Mouse (Mus musculus): ENCODE measurements around the gene Mad2l1bp.

DNA sequence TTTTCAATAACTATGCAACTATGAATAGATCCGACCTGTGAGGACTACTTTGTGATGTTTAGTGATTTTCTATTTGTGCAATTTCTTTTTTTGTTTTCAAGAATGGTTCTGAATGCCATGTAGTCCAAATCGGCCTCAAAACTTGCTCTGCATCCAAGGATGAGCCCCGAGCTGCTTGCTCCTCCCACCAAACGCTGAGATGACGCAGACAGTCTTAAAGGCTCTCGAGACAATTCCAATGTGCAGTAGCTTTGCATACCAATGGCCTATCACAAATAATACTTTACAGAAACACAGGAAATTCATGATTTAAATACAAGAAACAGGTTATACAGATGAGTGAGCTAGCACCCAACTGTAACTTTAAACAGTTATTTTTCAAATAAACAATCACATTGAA is 47.8 kb upstream of the Mad2l1bp start:
- no peak for TF ChIP-seq POLR2A (IDR thresholded peaks at IDR 0.05; ENCODE audit: low read depth, low read length)
- TF ChIP-seq CTCF (IDR thresholded peaks at IDR 0.05; ENCODE audit: extremely low read depth, insufficient read length, insufficient replicate concordance, low read depth, low read length), result no peak

Measured in small intestine, adult 2 months (tissue).